Mouse (Mus musculus) brain, embryonic 14.5 days (tissue): ENCODE measurements around the gene Atxn7l1.

ENCODE experiments used
- CTCF ChIP-seq: fragments of 200-500 bp; IDR thresholded peaks from 2 replicates; pipeline ENCODE4 v1.5.1; 2012; ENCODE audit warnings: inconsistent platforms, mild to moderate bottlenecking, moderate library complexity, borderline replicate concordance; ENCODE audit not compliant: insufficient read depth, insufficient read length; ENCODE audit errors: extremely low read depth
- POLR2A ChIP-seq: fragments of 200-500 bp; IDR thresholded peaks from 2 replicates; pipeline ENCODE4 v1.6.1; 2012; ENCODE audit warnings: mild to moderate bottlenecking, inconsistent platforms, borderline replicate concordance; ENCODE audit not compliant: poor library complexity, insufficient read depth, insufficient read length, severe bottlenecking; ENCODE audit errors: extremely low read depth

DNA sequence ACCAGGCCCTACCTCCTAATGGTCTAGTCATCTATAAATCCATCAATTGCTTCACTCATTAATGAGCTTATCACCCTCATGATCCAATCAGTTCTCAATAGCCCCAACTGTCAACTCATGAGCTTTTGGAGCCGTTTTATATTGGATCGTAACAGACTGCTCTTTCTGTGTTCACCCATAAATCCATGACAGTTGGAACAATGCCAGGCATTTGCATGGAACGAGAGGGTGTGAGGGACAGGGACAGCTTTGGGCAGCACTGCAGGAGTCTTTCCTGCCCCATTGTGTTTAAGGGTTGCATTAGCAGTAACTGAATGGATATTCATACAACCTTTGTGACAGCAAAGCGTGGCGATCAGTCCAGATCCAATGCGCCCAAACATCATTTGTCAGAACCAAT, 49.8 kb downstream of the Atxn7l1 start:
- TF ChIP-seq CTCF (no peak), POLR2A (no peak)
